Mouse (Mus musculus): ENCODE data around the gene F13a1.

GRCm38 (mm10) chr13:36954937-36955336, 95.1 kb downstream of the F13a1 start:
- TF ChIP-seq EP300 (IDR thresholded peaks at IDR 0.05) (no peak), CTCF (IDR thresholded peaks at IDR 0.05) (no peak)
